Mouse (Mus musculus): ENCODE measurements around the gene Foxc1.

GRCm38 (mm10) chr13:31830332-31830731, 23.9 kb downstream of the Foxc1 start:
- TF ChIP-seq CTCF (IDR thresholded peaks at IDR 0.05; ENCODE audit: low read depth, low read length) = no peak
- TF ChIP-seq POLR2A (IDR thresholded peaks at IDR 0.05; ENCODE audit: extremely low read depth, insufficient read depth, low read length) = no peak

All from liver, adult 2 months (tissue).